In genomic region chr7:70850726-70851125, GRCm38 (mm10) we compare ENCODE assay signal across 15 mouse cellular contexts.
DNase-seq lines count a peak whose midpoint lies in the region; ATAC-seq lines count a peak whose summit lies in the region.
"Had no signal": no experiment of that assay in that cellular context is flagged by ENCODE, and none has a peak within 500 bp of the region (broad histone marks: within the 10 kb centered on the region; RNA-seq: fewer than 3 reads in every experiment).

No protein-coding gene starts in this region.

- H3K4me2 ChIP-seq in heart, embryonic 11.5 days: no peak overlapping the region
- H3K4me2 ChIP-seq: liver, embryonic 15.5 days; midbrain, embryonic 13.5 days; neural tube, embryonic 15.5 days had no signal

- no peaks in the 10 kb centered on the region for H3K36me3 ChIP-seq in heart, embryonic 11.5 days (ENCODE audit: control insufficient read depth, insufficient read depth, low read length)
- H3K36me3 ChIP-seq: hindbrain, embryonic 10.5 days; liver, embryonic 15.5 days; midbrain, embryonic 13.5 days; neural tube, embryonic 15.5 days had no signal

- no peaks in the 10 kb centered on the region for H3K27me3 ChIP-seq in heart, embryonic 11.5 days (ENCODE audit: control insufficient read depth, insufficient read depth, low read length)
- H3K27me3 ChIP-seq: liver, embryonic 15.5 days; midbrain, embryonic 13.5 days; neural tube, embryonic 15.5 days had no signal

- ATAC-seq in heart, embryonic 11.5 days (replicated peaks; ENCODE audit: insufficient number of reproducible peaks, low FRiP score, low TSS enrichment): no peak
- ATAC-seq: activated CD4-positive, CD25-positive, alpha-beta regulatory T cell, adult 4 months; midbrain, embryonic 13.5 days had no signal

- H3K4me3 ChIP-seq in heart, embryonic 11.5 days (ENCODE audit: low read depth, low read length): no peak overlapping the region
- H3K4me3 ChIP-seq: hindbrain, embryonic 10.5 days; liver, embryonic 15.5 days; midbrain, embryonic 13.5 days; neural tube, embryonic 15.5 days had no signal

- H3K9me3 ChIP-seq in heart, embryonic 11.5 days (replicated peaks; ENCODE audit: control insufficient read depth, low read length): no peaks in the 10 kb centered on the region
- H3K9me3 ChIP-seq: hindbrain, embryonic 10.5 days; liver, embryonic 15.5 days; midbrain, embryonic 13.5 days; neural tube, embryonic 15.5 days had no signal

- no peak overlapping the region for H3K9ac ChIP-seq in heart, embryonic 11.5 days (ENCODE audit: low read depth, low read length)
- H3K9ac ChIP-seq: liver, embryonic 15.5 days; midbrain, embryonic 13.5 days; neural tube, embryonic 15.5 days had no signal

- no peak overlapping the region for H3K27ac ChIP-seq in heart, embryonic 11.5 days (ENCODE audit: low read depth, low read length)
- H3K27ac ChIP-seq: hindbrain, embryonic 10.5 days; liver, embryonic 15.5 days; midbrain, embryonic 13.5 days; neural tube, embryonic 15.5 days had no signal

- no peaks in the 10 kb centered on the region for H3K4me1 ChIP-seq in heart, embryonic 11.5 days (ENCODE audit: control insufficient read depth, insufficient read depth, low read length)
- H3K4me1 ChIP-seq: liver, embryonic 15.5 days; midbrain, embryonic 13.5 days; neural tube, embryonic 15.5 days had no signal

- WGBS in heart, embryonic 11.5 days (ENCODE audit: insufficient replicate concordance): 88% methylated on average over 2 of the region's 2 CpGs

- peak; percentile 9 for DNase-seq in adrenal gland, postnatal 14 days
- DNase-seq in adrenal gland, postnatal 10 days: no peak
- DNase-seq in heart, adult 9 months (ENCODE audit: low spot score in 2 of 2): peak; percentile 10 to 30
- DNase-seq in lung, postnatal 10 days: peak; percentile 27
- no peak for DNase-seq in lung, adult 18-20 months
- DNase-seq in skeletal muscle tissue, adult 2 months (ENCODE audit: low read depth, low spot score): peak; percentile 4
- DNase-seq in B cell, adult 2 months: no peak
- DNase-seq: cerebellum, adult 8-10 months; thymus, postnatal 25 days had no signal

Comparison
In these comparisons a context has a peak if more than half of its experiments do, and no peak if none do; other contexts are left out.
1. DNase-seq: peak in adrenal gland, postnatal 14 days (single experiment), heart, adult 9 months (2 of 2), lung, postnatal 10 days (single experiment) and skeletal muscle tissue, adult 2 months (single experiment); none in adrenal gland, postnatal 10 days (single experiment), lung, adult 18-20 months (0 of 2) and B cell, adult 2 months (0 of 2).